Mouse (Mus musculus) spleen, adult 2 months (tissue): ENCODE measurements at regions not wholly inside any gene's neighbourhood (a gene's known extent, or its start where the extent isn't known, plus 50 kb on each side); places are given as distances from the start of the nearest gene placed in this dataset.

Source experiments
- CTCF ChIP-seq: fragments of 200-500 bp; IDR thresholded peaks from 2 replicates; pipeline ENCODE4 v1.5.1; 2011; ENCODE audit warnings: mild to moderate bottlenecking, inconsistent platforms; ENCODE audit not compliant: insufficient read depth, insufficient read length, insufficient replicate concordance; ENCODE audit errors: extremely low read depth
- POLR2A ChIP-seq: fragments of 200-500 bp; IDR thresholded peaks from 2 replicates; pipeline ENCODE4 v1.6.1; 2011; ENCODE audit warnings: low read depth, low read length, inconsistent platforms

GRCm38 (mm10) chr8:93668306-93668705 is 132.7 kb upstream of the Ces5a start:
- TF ChIP-seq CTCF (no peak), POLR2A (no peak)
